Mouse (Mus musculus) adrenal gland, postnatal 25 days (tissue): Measurements from ENCODE around the gene Eef1a1. TPM values are rescaled to one million over a fixed set of nuclear protein-coding genes. Genes with fewer than 3 reads are reported as not detected.
"Not testable (repeated sequence)": the region's sequence is repeated elsewhere in the genome, so short reads cannot be mapped to it uniquely, and the experiment has no call there.

Experiments used
- DNase-seq: peaks from one replicate; pipeline ENCODE4 v3.0.0; 2021; ENCODE audit warnings: mixed read lengths
- total RNA-seq: library from RNA; stranded (reverse); gene quantifications from 2 replicates; pipeline ENCODE4 v1.2.3, GENCODE M21; 2021

Gene Eef1a1
- total RNA-seq, 1 experiment from 2014 or later = 6,460 TPM

- DNase-seq = peak; percentile 18
Observed at GRCm38 (mm10) chr9:78508106-78508786, 19.3 kb upstream of the Eef1a1 start.

- DNase-seq = no peak
Observed at GRCm38 (mm10) chr9:78506722-78507077, 17.7 kb upstream of the Eef1a1 start.

- DNase-seq = no peak
Observed at GRCm38 (mm10) chr9:78506002-78506721, 17.2 kb upstream of the Eef1a1 start.

- DNase-seq = no peak
Observed at GRCm38 (mm10) chr9:78505223-78505622, 16.3 kb upstream of the Eef1a1 start.

- DNase-seq = no peak
Observed at GRCm38 (mm10) chr9:78504679-78505078, 15.7 kb upstream of the Eef1a1 start.

- DNase-seq = no peak
Observed at GRCm38 (mm10) chr9:78504133-78504532, 15.2 kb upstream of the Eef1a1 start.

GRCm38 (mm10) chr9:78503223-78504079, 14.5 kb upstream of the Eef1a1 start:
- DNase-seq = no peak

GRCm38 (mm10) chr9:78501284-78501683, 12.3 kb upstream of the Eef1a1 start:
- no peak for DNase-seq

- no peak for DNase-seq
Observed at GRCm38 (mm10) chr9:78500386-78500785, 11.4 kb upstream of the Eef1a1 start.

GRCm38 (mm10) chr9:78493171-78493570, 4.2 kb upstream of the Eef1a1 start:
- DNase-seq = no peak

GRCm38 (mm10) chr9:78492254-78492653, 3.3 kb upstream of the Eef1a1 start:
- DNase-seq = no peak

GRCm38 (mm10) chr9:78491169-78491568, 2.2 kb upstream of the Eef1a1 start:
- DNase-seq = no peak

- DNase-seq = not testable (repeated sequence)
Observed at GRCm38 (mm10) chr9:78488021-78488420, 930 bp downstream of the Eef1a1 start.

- DNase-seq = no peak
Observed at GRCm38 (mm10) chr9:78484660-78485059, 4.3 kb downstream of the Eef1a1 start.

- DNase-seq = no peak
Observed at GRCm38 (mm10) chr9:78482386-78482785, 6.6 kb downstream of the Eef1a1 start.

- DNase-seq = peak; percentile 91
Observed at GRCm38 (mm10) chr9:78481423-78482331, 7.3 kb downstream of the Eef1a1 start.

- DNase-seq = peak; percentile 75
Observed at GRCm38 (mm10) chr9:78480706-78481358, 8.1 kb downstream of the Eef1a1 start.

GRCm38 (mm10) chr9:78480227-78480626, 8.7 kb downstream of the Eef1a1 start:
- not testable (repeated sequence) for DNase-seq

- not testable (repeated sequence) for DNase-seq
Observed at GRCm38 (mm10) chr9:78479308-78479707, 9.6 kb downstream of the Eef1a1 start.

- DNase-seq = not testable (repeated sequence)
Observed at GRCm38 (mm10) chr9:78478009-78478605, 10.8 kb downstream of the Eef1a1 start.
